Mouse (Mus musculus): ENCODE data around the gene Commd8. TPM values are rescaled to one million over a fixed set of nuclear protein-coding genes. Genes with fewer than 3 reads are reported as not detected.

The Commd8 gene
- total RNA-seq, 1 experiment, result 52.2 TPM

DNA sequence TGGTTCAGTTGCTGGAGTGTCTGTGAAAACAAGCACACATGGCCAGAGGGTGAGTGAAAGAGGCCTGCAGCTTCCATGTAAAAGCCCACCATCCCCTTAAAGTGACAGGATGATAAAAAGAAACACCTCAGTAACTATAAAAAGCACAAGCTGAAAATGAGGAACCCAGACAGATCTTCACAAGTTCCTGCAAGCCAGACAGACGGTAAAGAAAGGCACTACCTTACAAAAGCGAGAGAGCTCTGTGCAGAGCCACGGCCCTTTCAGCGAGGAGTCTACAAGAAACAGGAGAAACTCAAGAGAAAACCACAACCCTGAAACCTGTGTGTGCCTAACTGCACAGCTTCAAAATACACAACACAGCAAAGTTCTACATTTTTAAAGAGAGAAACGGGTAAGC is 5.1 kb downstream of the Commd8 start:
- DNase-seq (ENCODE audit: low read depth, low spot score), result no peak
- in situ Hi-C loops (cut with MboI; ENCODE audit: low sequenced_read_pairs in 2 of 2, unreplicated experiment in 2 of 2), result no loop called here
- no peaks in the 10 kb centered on the region for H3K4me1 ChIP-seq (ENCODE audit: control insufficient read depth in 2 of 2, insufficient read depth in 2 of 2, low read length in 2 of 2, poor library complexity in 1 of 2)
- H3K27ac ChIP-seq (ENCODE audit: insufficient read depth, low read depth, low read length, poor library complexity, severe bottlenecking), result no peak overlapping the region
- H3K9ac ChIP-seq (ENCODE audit: insufficient read depth, low read depth, low read length, poor library complexity, severe bottlenecking), result no peak overlapping the region
- no peak for TF ChIP-seq MAFK (IDR thresholded peaks at IDR 0.05; ENCODE audit: insufficient read depth, low read depth, low read length)
- no peak for TF ChIP-seq ZNF384 (IDR thresholded peaks at IDR 0.05; ENCODE audit: low read depth, low read length)
- TF ChIP-seq ZC3H11A (IDR thresholded peaks at IDR 0.05; ENCODE audit: borderline replicate concordance, low read depth, low read length), result no peak
- no peak for TF ChIP-seq HCFC1 (IDR thresholded peaks at IDR 0.05; ENCODE audit: borderline replicate concordance, insufficient read depth, low read length)
- TF ChIP-seq CHD2 (IDR thresholded peaks at IDR 0.05; ENCODE audit: low read depth, low read length), result no peak
- H3K36me3 ChIP-seq (ENCODE audit: control insufficient read depth, insufficient read depth, low read length, poor library complexity, severe bottlenecking), result peaks cover 31% of the 10 kb centered on the region
- no peak overlapping the region for H3K4me3 ChIP-seq (ENCODE audit: insufficient read depth in 1 of 2, low read depth in 1 of 2, low read length in 2 of 2, poor library complexity in 1 of 2, severe bottlenecking in 1 of 2)
- no peaks in the 10 kb centered on the region for H3K9me3 ChIP-seq (ENCODE audit: control insufficient read depth, insufficient read depth, low read depth, low read length)

DNA sequence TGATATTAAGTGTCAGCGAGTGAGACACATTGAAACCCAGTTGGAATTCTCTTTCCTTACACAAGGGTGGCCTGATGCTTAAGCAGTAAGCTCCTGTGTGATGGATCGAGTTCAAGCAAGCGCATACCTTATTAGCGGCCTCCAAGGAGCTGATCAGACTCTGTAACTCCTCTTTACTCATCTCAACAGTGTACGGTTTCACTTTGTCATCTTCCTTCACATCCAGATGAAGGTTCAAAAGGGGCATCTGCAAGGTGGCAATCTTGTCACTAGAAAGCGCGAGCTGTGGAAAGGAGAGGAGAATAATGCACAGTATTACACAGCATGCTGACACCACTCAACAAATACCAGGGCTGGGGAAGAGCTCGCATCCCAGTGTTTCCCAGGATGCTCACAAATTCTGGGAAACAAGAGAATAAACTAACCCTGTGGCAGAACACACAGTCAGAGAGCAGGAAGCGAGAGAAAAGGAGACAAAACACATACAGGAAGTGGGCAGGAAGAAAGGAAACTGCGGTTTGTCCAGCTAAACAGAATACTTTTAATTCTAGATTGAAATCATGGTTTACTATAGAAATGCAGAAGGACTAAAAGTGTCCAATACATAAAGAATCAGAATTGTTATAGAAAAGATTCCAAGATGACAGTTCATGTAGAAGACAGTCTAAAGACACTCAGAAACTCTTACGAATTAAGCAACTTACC is 7.1 kb downstream of the Commd8 start:
- DNase-seq (ENCODE audit: low read depth, low spot score), result no peak
- in situ Hi-C loops (cut with MboI; ENCODE audit: low sequenced_read_pairs in 2 of 2, unreplicated experiment in 2 of 2), result no loop called here
- no peak overlapping the region for H3K4me3 ChIP-seq (ENCODE audit: insufficient read depth in 1 of 2, low read depth in 1 of 2, low read length in 2 of 2, poor library complexity in 1 of 2, severe bottlenecking in 1 of 2)
- 0 out of 4 replicates have a peak, but pooled peaks cover 0 to under 1% of the 10 kb centered on the region in 2 experiments for H3K4me1 ChIP-seq (ENCODE audit: control insufficient read depth in 2 of 2, insufficient read depth in 2 of 2, low read length in 2 of 2, poor library complexity in 1 of 2)
- no peak for TF ChIP-seq ZC3H11A (IDR thresholded peaks at IDR 0.05; ENCODE audit: borderline replicate concordance, low read depth, low read length)
- TF ChIP-seq CHD2 (IDR thresholded peaks at IDR 0.05; ENCODE audit: low read depth, low read length), result no peak
- TF ChIP-seq HCFC1 (IDR thresholded peaks at IDR 0.05; ENCODE audit: borderline replicate concordance, insufficient read depth, low read length), result no peak
- TF ChIP-seq MAFK (IDR thresholded peaks at IDR 0.05; ENCODE audit: insufficient read depth, low read depth, low read length), result no peak
- no peak for TF ChIP-seq ZNF384 (IDR thresholded peaks at IDR 0.05; ENCODE audit: low read depth, low read length)
- H3K27ac ChIP-seq (ENCODE audit: insufficient read depth, low read depth, low read length, poor library complexity, severe bottlenecking), result no peak overlapping the region
- no peaks in the 10 kb centered on the region for H3K9me3 ChIP-seq (ENCODE audit: control insufficient read depth, insufficient read depth, low read depth, low read length)
- H3K9ac ChIP-seq (ENCODE audit: insufficient read depth, low read depth, low read length, poor library complexity, severe bottlenecking), result no peak overlapping the region
- H3K36me3 ChIP-seq (ENCODE audit: control insufficient read depth, insufficient read depth, low read length, poor library complexity, severe bottlenecking), result peaks cover 31% of the 10 kb centered on the region

DNA sequence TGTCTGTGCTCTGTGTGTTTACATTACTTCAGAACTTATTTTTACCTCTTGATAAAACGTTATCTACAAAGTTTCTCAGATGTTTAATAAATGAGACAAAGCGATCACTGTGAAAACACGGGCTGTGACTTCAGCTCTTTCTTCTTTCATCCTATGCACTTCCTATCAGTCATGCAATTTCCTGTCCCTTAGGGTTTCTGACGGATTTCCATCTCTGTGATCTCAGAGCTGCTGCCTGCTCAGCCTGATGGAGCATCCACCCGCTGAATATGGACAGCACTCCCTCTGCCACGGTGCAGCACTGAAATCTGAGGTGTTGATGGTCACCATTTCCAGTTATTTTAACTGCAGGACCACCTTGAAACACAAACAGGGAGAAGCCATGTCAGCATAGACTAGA is 8.5 kb downstream of the Commd8 start:
- Histone ChIP-seq H3K27ac (ENCODE audit: insufficient read depth, low read depth, low read length, poor library complexity, severe bottlenecking) (no peak overlapping the region), H3K4me1 (ENCODE audit: control insufficient read depth in 2 of 2, insufficient read depth in 2 of 2, low read length in 2 of 2, poor library complexity in 1 of 2) (0 out of 4 replicates have a peak, but pooled peaks cover 0 to 2% of the 10 kb centered on the region in 2 experiments), H3K9me3 (ENCODE audit: control insufficient read depth, insufficient read depth, low read depth, low read length) (no peaks in the 10 kb centered on the region), H3K9ac (ENCODE audit: insufficient read depth, low read depth, low read length, poor library complexity, severe bottlenecking) (no peak overlapping the region), H3K4me3 (ENCODE audit: insufficient read depth in 1 of 2, low read depth in 1 of 2, low read length in 2 of 2, poor library complexity in 1 of 2, severe bottlenecking in 1 of 2) (no peak overlapping the region), H3K36me3 (ENCODE audit: control insufficient read depth, insufficient read depth, low read length, poor library complexity, severe bottlenecking) (peaks cover 28% of the 10 kb centered on the region)
- in situ Hi-C loops (cut with MboI; ENCODE audit: low sequenced_read_pairs in 2 of 2, unreplicated experiment in 2 of 2), result no loop called here
- no peak for DNase-seq (ENCODE audit: low read depth, low spot score)
- TF ChIP-seq MAFK (IDR thresholded peaks at IDR 0.05; ENCODE audit: insufficient read depth, low read depth, low read length), result no peak
- no peak for TF ChIP-seq ZNF384 (IDR thresholded peaks at IDR 0.05; ENCODE audit: low read depth, low read length)
- TF ChIP-seq CHD2 (IDR thresholded peaks at IDR 0.05; ENCODE audit: low read depth, low read length), result no peak
- no peak for TF ChIP-seq ZC3H11A (IDR thresholded peaks at IDR 0.05; ENCODE audit: borderline replicate concordance, low read depth, low read length)
- TF ChIP-seq HCFC1 (IDR thresholded peaks at IDR 0.05; ENCODE audit: borderline replicate concordance, insufficient read depth, low read length), result no peak

DNA sequence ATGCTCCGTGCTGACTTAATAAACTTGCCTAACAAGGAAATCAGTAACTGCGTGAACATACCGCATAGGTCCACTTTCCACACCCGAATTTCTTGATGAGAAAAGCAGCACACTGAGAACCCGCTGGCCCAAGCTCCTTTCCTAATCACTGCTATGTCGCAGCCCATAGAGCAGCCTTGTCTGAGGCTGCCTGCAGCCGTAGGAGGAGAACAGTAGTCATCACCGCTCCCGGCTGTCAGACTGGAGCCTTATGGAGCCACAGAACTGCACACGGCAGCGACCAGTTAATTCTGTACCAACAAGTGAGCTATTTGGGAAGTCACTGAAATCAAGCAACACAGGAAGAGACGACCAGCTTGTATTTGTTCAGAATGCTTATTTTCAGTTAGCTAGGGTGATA is 9.3 kb downstream of the Commd8 start:
- Histone ChIP-seq H3K9me3 (ENCODE audit: control insufficient read depth, insufficient read depth, low read depth, low read length) (no peaks in the 10 kb centered on the region), H3K4me1 (ENCODE audit: control insufficient read depth in 2 of 2, insufficient read depth in 2 of 2, low read length in 2 of 2, poor library complexity in 1 of 2) (0 out of 4 replicates have a peak, but pooled peaks cover 0 to 2% of the 10 kb centered on the region in 2 experiments), H3K4me3 (ENCODE audit: insufficient read depth in 1 of 2, low read depth in 1 of 2, low read length in 2 of 2, poor library complexity in 1 of 2, severe bottlenecking in 1 of 2) (no peak overlapping the region), H3K9ac (ENCODE audit: insufficient read depth, low read depth, low read length, poor library complexity, severe bottlenecking) (no peak overlapping the region), H3K27ac (ENCODE audit: insufficient read depth, low read depth, low read length, poor library complexity, severe bottlenecking) (no peak overlapping the region), H3K36me3 (ENCODE audit: control insufficient read depth, insufficient read depth, low read length, poor library complexity, severe bottlenecking) (peaks cover 26% of the 10 kb centered on the region)
- no peak for DNase-seq (ENCODE audit: low read depth, low spot score)
- in situ Hi-C loops (cut with MboI; ENCODE audit: low sequenced_read_pairs in 2 of 2, unreplicated experiment in 2 of 2), result no loop called here
- TF ChIP-seq ZNF384 (IDR thresholded peaks at IDR 0.05; ENCODE audit: low read depth, low read length) (no peak), HCFC1 (IDR thresholded peaks at IDR 0.05; ENCODE audit: borderline replicate concordance, insufficient read depth, low read length) (no peak), ZC3H11A (IDR thresholded peaks at IDR 0.05; ENCODE audit: borderline replicate concordance, low read depth, low read length) (no peak)

Data from ES-E14 (cell line).